Mouse (Mus musculus) cerebellum, postnatal 4 days (tissue): ENCODE data around the gene Nhlrc3.

Source experiments
- DNase-seq, 2 experiments: peaks; one replicate each; pipeline ENCODE4 v3.0.0; 2022; ENCODE audit warnings: low spot score in 2 of 2, mixed read lengths in 1 of 2

Gene Nhlrc3

GRCm38 (mm10) chr3:53463046-53463764 is at the start of gene Nhlrc3, which contains the start of gene Proser1:
Nhlrc3 (minus strand) TSS chr3:53463332.
Proser1 (plus strand) TSS chr3:53463666.
- peak; percentile 87 to 90 for DNase-seq

- DNase-seq, result no peak
Measured at GRCm38 (mm10) chr3:53502428-53502827, 39.3 kb upstream of the Nhlrc3 start.

GRCm38 (mm10) chr3:53498351-53498905 is 35.3 kb upstream of the Nhlrc3 start:
- DNase-seq, result no peak

GRCm38 (mm10) chr3:53488353-53488752 is 25.2 kb upstream of the Nhlrc3 start, which contains the start of gene Stoml3:
Stoml3 (plus strand) TSS chr3:53488653.
- DNase-seq, result no peak

- no peak for DNase-seq
Measured at GRCm38 (mm10) chr3:53486996-53487576, 24.0 kb upstream of the Nhlrc3 start.

- DNase-seq, result no peak
Measured at GRCm38 (mm10) chr3:53486561-53486960, 23.4 kb upstream of the Nhlrc3 start.

- no peak for DNase-seq
Measured at GRCm38 (mm10) chr3:53483414-53484059, 20.4 kb upstream of the Nhlrc3 start.

GRCm38 (mm10) chr3:53478419-53479046 is 15.4 kb upstream of the Nhlrc3 start:
- DNase-seq, result no peak

GRCm38 (mm10) chr3:53477468-53477867 is 14.3 kb upstream of the Nhlrc3 start:
- DNase-seq, result peak in 1 of 2 experiments; percentile 55

- peak in 1 of 2 experiments; percentile 61 for DNase-seq
Measured at GRCm38 (mm10) chr3:53475889-53476288, 12.8 kb upstream of the Nhlrc3 start.

- no peak for DNase-seq
Measured at GRCm38 (mm10) chr3:53474179-53474578, 11.0 kb upstream of the Nhlrc3 start.

GRCm38 (mm10) chr3:53472061-53472460 is 8.9 kb upstream of the Nhlrc3 start:
- no peak for DNase-seq

GRCm38 (mm10) chr3:53469650-53470049 is 6.5 kb upstream of the Nhlrc3 start:
- DNase-seq, result no peak

GRCm38 (mm10) chr3:53467356-53467755 is 4.2 kb upstream of the Nhlrc3 start:
- DNase-seq, result no peak

GRCm38 (mm10) chr3:53466481-53466880 is 3.3 kb upstream of the Nhlrc3 start:
- no peak for DNase-seq

GRCm38 (mm10) chr3:53465330-53465729 is 2.2 kb upstream of the Nhlrc3 start:
- no peak for DNase-seq

- no peak for DNase-seq
Measured at GRCm38 (mm10) chr3:53464146-53464698, 1.1 kb upstream of the Nhlrc3 start.

- no peak for DNase-seq
Measured at GRCm38 (mm10) chr3:53463765-53464114, 608 bp upstream of the Nhlrc3 start.

- no peak for DNase-seq
Measured at GRCm38 (mm10) chr3:53462701-53463045, 459 bp downstream of the Nhlrc3 start.

- DNase-seq, result no peak
Measured at GRCm38 (mm10) chr3:53460106-53460505, 3.0 kb downstream of the Nhlrc3 start.

- no peak for DNase-seq
Measured at GRCm38 (mm10) chr3:53457750-53458149, 5.4 kb downstream of the Nhlrc3 start.

- no peak for DNase-seq
Measured at GRCm38 (mm10) chr3:53454984-53455383, 8.1 kb downstream of the Nhlrc3 start.
